Mouse (Mus musculus): ENCODE measurements at regions not wholly inside any gene's neighbourhood (a gene's known extent, or its start where the extent isn't known, plus 50 kb on each side); places are given as distances from the start of the nearest gene placed in this dataset.

DNA sequence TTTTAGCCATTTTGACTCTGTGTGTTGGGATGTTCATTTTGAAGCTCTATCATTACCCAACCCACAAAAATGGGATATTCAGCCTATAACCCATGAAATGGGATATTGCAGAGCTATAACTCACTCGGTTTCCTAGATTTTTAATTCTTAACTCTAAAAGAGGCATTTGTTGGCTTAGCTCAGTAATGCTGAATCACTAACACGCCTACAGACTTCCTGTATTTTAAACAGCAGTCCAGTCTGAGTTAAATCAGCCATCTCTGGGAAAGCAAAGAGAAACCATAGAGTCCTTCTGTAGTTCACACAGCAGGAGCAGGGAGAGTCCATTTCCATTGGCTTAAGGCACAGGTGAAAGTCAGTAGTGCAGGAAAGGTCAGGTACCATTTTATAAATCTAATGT, 471.3 kb upstream of the Adgrl2 start:
- TF ChIP-seq CTCF (IDR thresholded peaks at IDR 0.05; ENCODE audit: low read depth) = no peak
- TF ChIP-seq EP300 (optimal IDR thresholded peaks at IDR 0.05) = no peak
